Mouse (Mus musculus): ENCODE data around the gene 5330417C22Rik.
"Not testable (repeated sequence)": the region's sequence is repeated elsewhere in the genome, so short reads cannot be mapped to it uniquely, and the experiment has no call there.

Gene 5330417C22Rik

GRCm38 (mm10) chr3:108536517-108537260 lies at the start of gene 5330417C22Rik:
Gene 5330417C22Rik, minus strand, starts transcription at chr3:108536536.
- DNase-seq: peak; percentile 7 to 63

GRCm38 (mm10) chr3:108584580-108584979 lies 48.2 kb upstream of the 5330417C22Rik start:
- DNase-seq: no peak

- no peak for DNase-seq
Measured at GRCm38 (mm10) chr3:108574018-108574417, 37.7 kb upstream of the 5330417C22Rik start.

GRCm38 (mm10) chr3:108572309-108573010 lies 36.1 kb upstream of the 5330417C22Rik start:
- DNase-seq: no peak

GRCm38 (mm10) chr3:108571443-108572294 lies 35.3 kb upstream of the 5330417C22Rik start, which contains the start of gene Taf13:
Gene Taf13, plus strand, starts transcription at chr3:108571698.
- DNase-seq: peak; percentile 97 to 98

- DNase-seq: no peak
Measured at GRCm38 (mm10) chr3:108570813-108571212, 34.5 kb upstream of the 5330417C22Rik start.

- DNase-seq: not testable (repeated sequence)
Measured at GRCm38 (mm10) chr3:108569636-108570035, 33.3 kb upstream of the 5330417C22Rik start.

GRCm38 (mm10) chr3:108567990-108568877 lies 31.9 kb upstream of the 5330417C22Rik start:
- DNase-seq: no peak

GRCm38 (mm10) chr3:108563309-108563708 lies 27.0 kb upstream of the 5330417C22Rik start:
- DNase-seq: peak; percentile 87 to 93

- DNase-seq: peak in 1 of 2 experiments; percentile 49
Measured at GRCm38 (mm10) chr3:108562777-108563271, 26.5 kb upstream of the 5330417C22Rik start.

GRCm38 (mm10) chr3:108562133-108562730 lies 25.9 kb upstream of the 5330417C22Rik start, which contains the start of gene Tmem167b:
Gene Tmem167b, minus strand, starts transcription at chr3:108562466.
- peak; percentile 97 to 99 for DNase-seq

GRCm38 (mm10) chr3:108557888-108558287 lies 21.6 kb upstream of the 5330417C22Rik start:
- no peak for DNase-seq

- DNase-seq: peak; percentile 96
Measured at GRCm38 (mm10) chr3:108554587-108555312, 18.4 kb upstream of the 5330417C22Rik start.

- DNase-seq: peak; percentile 24 to 63
Measured at GRCm38 (mm10) chr3:108554111-108554561, 17.8 kb upstream of the 5330417C22Rik start.

GRCm38 (mm10) chr3:108542299-108542698 lies 6.0 kb upstream of the 5330417C22Rik start:
- DNase-seq: no peak

GRCm38 (mm10) chr3:108537303-108537702 lies 967 bp upstream of the 5330417C22Rik start:
- DNase-seq: peak; percentile 87 to 91

- no peak for DNase-seq
Measured at GRCm38 (mm10) chr3:108535896-108536516, 330 bp downstream of the 5330417C22Rik start.

GRCm38 (mm10) chr3:108533951-108534350 lies 2.4 kb downstream of the 5330417C22Rik start, which contains the start of gene 1700013F07Rik:
Gene 1700013F07Rik, plus strand, starts transcription at chr3:108534150.
- DNase-seq: no peak

- DNase-seq: peak; percentile 66 to 73
Measured at GRCm38 (mm10) chr3:108533114-108533885, 3.0 kb downstream of the 5330417C22Rik start.

Data from kidney, postnatal 25 days (tissue).